Mouse (Mus musculus): ENCODE measurements around the gene Spin1. TPM values are rescaled to one million over a fixed set of nuclear protein-coding genes. Genes with fewer than 3 reads are reported as not detected.
"Not testable (repeated sequence)": the region's sequence is repeated elsewhere in the genome, so short reads cannot be mapped to it uniquely, and the experiment has no call there.

The Spin1 gene
- total RNA-seq (2021) = 10 to 100 TPM; 14.6 to 19.2 TPM
- long read RNA-seq, experiment 1, full-length matches to known transcripts = 16 of 26 reads
- long read RNA-seq, experiment 1, partial matches to known transcripts = 2 of 26 reads
- long read RNA-seq, experiment 1, other reads (novel, unspliced or antisense) = 8 of 26 reads
- long read RNA-seq, experiment 2, full-length matches to known transcripts = 20 of 28 reads
- long read RNA-seq, experiment 2, partial matches to known transcripts = 3 of 28 reads
- long read RNA-seq, experiment 2, other reads (novel, unspliced or antisense) = 5 of 28 reads

DNA sequence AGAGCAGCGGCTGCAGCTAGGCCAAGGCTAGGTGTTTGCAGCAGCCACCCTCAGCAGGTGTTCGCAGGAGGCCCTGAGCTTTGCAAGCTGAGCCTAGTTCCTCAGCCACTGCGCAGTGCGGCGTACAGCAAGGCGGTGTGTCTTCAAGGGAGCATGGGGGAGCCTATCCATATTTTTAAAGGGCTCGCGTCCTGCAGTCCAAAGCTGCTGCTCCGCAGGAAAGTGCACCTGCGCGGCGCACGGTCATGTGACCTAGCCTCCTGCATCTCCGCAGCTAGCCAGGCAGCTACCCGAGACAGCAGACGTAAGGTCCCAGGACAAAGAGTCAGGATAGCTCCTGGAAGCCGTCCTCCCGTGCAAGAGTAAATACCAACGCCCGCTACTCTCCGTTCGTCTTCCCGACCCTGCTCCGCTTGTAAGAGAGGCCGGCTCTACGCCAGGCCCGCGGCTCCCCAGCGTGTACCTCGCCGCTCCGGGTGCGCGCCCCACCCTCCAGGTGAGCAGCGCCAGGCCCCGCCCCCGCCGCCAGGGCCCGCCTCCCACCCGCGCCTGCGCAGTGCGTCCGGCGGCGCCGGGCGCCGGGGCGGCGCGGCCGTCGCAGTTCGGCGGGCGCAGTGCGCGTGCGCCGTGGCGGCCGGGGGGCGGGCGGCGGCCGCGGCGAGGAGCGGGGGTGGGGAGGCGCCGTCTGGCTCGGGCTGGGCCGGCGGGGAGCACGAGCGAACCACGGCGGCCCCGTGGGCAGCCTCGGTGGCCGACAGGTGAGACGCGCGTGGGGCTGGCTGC is at the start of gene Spin1:
Spin1 (plus strand) TSS at position 648 of the 783 bp plus-strand sequence.
- DNase-seq (ENCODE audit: low spot score) = peak; percentile 72

DNA sequence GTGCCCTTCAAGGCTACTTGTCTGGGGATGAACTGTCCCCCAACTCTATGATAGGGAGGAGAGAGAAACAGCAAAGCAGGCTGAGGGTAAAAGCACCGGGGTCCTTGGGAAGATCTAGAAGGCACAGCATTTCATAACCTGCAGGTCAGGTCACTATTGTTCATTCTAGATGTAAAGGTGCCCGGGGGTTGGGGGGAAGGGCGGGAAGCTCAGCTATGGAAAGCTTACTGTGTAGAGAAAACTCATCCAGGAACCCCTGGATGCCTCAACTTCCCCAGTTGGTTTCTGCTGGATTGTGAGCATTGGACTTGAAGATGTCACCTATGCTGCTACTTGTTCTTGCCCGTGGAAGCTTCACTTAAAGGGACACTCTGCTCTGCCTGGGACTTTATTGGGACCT is 49.7 kb upstream of the Spin1 start:
- no peak for DNase-seq (ENCODE audit: low spot score)

DNA sequence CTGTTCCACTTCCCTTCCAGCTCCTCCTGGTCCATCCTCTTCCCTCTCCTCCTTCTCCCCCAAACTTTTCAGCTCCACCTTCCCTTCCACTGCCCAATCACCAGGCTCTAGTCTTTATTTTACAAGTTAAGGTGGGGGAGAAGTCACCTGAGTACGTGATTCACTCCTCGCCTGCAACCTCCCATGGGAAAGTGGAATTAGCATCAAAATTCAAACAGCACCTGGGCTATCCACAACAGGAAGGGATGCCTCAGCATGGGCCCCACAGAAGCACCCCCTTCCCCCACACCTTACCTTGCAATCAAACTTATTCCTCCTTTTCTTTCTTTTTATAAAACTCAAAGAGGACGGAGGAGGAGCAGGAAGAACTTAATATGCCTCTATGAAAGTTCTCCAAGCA is 48.3 kb upstream of the Spin1 start:
- DNase-seq (ENCODE audit: low spot score) = no peak

DNA sequence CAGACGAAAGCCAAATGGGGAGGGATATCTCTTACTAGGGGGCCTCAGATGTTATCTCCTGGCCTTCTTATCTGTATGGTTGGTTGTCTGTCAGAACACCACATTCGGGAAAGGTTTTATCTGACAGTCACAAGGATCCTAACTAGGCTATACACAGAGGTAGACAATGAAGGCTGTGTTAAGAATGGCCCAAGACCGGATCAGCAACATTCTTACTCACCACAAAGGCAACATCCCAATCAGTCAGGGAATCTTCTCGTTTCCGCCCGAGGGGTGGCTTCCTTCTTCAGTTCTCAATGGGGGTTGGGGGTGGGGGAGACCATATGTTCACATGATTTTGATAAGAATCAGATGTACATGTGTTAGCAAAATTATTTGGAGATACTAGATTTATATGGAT is 37.7 kb upstream of the Spin1 start:
- DNase-seq (ENCODE audit: low spot score) = no peak

DNA sequence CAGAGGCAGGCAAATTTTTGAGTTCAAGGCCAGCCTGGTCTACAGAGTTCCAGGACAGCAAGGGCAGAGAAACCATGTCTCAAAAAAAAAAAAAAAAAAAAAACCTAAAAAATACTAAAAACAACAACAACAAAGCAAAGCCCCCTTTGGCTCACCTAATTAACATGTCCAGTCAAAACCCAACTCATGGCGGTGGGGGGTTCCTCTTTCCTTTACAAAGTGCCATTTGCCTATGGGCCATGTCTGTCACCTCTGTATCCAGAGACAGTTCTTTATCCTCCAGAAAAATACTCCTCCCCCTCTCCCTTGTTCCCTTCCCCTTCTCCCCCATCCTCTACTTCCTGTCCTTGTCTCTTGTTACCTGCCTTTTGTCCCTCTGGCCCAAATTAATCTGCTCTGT is 37.0 kb upstream of the Spin1 start:
- no peak for DNase-seq (ENCODE audit: low spot score)

DNA sequence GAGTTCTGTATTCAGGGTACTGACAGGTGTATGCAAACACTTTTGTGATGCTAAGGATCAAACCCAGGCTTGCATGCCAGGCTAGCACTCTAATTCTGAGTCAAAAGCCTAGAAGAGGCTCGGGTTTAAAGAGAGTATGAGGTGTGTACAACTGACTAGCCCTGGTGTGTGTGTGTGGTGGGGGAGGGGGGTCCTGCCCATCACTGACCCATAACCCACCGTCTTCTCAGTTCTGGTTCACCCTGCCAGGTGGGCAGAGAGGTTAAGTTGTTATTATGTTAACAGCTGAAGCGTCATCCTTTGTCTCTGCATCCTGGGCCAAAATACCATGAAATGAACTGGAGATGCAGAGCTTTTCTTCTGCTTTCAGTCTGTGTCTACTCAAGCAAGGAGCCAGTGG is 36.3 kb upstream of the Spin1 start:
- no peak for DNase-seq (ENCODE audit: low spot score)

DNA sequence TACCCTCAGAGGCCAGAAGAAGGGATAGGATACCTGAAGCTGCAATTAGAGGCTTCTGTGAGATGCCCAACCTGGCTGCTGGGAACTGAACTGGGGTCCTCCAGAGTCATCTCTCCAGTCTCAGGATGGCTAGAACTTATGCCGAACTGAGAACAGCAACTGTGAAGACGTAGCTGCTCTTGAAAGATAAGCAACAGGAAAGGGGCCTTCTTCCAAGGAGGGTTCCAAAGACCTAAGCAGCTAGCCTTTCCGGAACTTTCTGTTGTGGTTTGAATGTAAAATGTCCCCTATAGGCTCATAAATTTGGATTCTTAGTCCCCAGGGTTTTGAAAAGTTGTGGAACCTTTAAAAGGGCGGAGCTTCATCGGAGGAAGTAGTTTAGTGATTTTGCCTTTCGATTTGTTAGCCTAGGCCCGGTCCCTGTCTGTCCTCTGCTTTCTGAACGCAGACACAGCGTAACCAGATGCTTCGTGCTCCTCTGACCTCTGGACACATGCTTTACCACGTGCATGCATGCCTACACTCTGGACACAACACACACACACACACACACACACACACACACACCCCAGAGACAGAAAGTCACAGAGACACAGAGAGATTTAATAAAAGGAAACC is 29.5 kb upstream of the Spin1 start:
- no peak for DNase-seq (ENCODE audit: low spot score)

DNA sequence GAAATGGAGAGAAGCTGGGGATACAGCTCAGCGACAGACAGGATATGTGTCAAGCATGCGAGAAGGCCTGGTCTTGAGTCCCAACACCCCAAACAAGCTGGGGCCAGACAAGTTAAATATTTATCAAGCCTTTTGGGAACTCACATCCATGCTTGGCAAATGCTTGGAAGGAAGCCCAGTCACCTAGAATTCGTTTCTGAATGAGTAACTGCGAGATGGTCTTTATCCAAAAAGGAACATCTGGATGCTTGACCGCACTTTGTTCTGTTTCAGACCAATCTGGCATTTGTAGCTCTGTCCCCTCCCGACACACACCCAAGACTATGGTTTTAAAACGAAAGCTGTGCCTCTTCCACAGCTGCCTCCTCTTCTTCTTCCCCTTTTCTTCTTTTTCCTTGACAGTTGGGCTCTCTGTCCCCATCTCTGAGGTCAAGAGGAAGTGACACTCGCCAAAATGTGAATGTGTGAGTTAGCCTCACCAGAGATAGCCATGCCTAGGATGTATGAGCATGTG is 28.9 kb upstream of the Spin1 start:
- no peak for DNase-seq (ENCODE audit: low spot score)

DNA sequence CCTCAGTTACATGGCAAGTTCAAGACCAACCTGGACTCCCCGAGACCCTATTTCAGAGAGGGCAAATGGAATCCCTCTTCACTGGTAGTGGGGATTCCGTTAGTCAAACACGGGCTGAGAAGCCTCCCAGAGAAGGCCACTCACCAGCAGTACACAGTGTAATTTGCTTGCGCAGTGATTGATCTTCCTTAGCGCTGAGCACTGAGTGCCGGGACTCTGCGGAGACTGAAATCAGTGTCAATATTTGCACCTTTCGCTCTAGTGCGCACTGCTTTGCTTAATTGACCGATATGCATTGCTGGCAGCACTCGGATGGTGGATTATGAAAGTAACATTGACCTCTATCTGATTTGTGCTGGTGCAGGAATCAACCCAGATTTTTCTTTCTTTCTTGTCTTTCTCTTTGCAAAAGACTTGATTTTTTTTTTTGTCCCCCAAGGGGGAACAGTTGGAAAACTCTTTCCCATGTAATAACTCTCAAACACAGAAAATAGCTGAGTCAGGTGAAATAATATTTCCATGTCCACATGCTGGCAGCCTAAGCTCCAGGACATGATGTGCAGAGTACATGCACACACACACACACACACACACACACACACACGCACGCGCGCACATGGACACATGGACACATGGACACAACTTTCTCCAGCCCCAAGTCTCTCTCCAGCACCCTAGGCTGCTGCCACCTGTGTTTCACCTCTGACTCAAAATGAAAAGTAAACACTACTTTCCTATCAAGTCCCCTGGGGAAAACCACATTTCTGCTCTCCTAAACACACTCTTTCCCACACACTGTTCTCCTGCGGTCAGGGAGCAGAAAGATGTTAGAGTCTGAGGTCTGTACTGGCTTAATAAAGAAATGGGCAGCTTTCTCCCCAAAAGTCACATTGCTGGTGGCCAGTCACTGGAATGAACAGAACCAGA is 27.5 kb upstream of the Spin1 start:
- no peak for DNase-seq (ENCODE audit: low spot score)

DNA sequence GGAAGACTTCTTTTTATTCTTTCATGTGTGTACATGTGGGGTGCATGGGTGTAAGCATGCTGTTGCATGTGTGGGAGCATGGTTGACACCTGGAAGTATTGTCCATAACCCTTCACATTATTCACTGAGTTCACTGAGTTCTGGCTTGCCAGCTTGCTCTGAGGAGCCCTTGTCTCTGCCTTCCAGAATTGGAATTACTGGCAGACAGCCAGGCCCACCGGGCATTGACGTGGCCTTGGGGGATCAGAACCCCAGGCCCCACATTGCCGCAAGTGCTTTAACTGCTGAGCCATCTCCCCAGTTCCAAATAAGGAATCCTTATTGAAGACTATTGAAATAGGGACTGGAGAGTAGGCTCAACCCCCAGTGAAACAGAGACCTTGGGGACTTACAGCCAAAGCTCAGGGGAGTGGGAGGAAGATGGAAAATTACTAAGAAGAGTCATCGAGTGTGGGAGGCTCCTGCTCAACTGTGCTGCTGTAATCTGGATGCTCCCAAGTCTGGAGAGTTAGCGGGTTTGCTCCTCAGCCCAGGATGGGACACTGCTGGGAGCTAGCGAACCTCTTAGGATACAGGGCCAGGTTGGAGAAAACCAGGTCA is 26.5 kb upstream of the Spin1 start:
- no peak for DNase-seq (ENCODE audit: low spot score)

DNA sequence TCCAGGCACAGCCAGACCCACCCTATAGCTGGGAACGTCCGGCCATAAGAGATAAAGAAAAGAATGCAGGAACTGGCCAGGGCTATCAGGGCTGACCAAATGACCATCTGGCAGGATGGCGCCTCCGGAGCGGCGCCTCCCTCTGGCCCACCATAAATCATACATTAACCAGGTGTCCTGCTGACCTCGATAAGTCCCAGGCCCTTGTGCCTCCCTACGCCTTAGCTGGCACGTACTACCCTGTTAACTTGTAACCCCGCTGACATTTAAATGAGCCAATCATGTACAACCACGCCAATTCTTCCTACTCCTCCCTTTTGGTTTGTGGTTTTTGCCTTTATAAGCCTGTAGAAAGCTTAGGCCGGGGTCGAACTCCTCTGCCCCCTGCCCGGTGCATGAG is 24.5 kb upstream of the Spin1 start:
- DNase-seq (ENCODE audit: low spot score) = not testable (repeated sequence)

DNA sequence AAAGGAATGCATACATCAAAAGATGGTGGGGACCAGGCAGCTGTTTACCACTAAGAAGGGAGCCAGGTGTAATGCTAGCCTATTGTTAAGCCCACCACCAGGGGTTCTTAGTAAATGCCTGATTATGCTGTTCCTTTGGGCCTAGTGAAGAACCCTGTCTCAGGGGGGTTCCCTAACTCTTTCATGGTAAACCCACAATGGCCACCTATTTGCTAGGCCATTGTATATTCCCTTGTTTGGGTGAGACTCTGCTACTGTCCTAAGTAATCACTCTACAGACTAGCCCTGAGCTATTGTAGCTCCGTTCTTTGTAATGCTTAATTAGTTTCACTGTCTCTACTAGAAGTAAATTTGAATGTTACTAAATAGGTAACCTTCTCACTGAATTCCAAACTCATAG is 22.1 kb upstream of the Spin1 start:
- not testable (repeated sequence) for DNase-seq (ENCODE audit: low spot score)

DNA sequence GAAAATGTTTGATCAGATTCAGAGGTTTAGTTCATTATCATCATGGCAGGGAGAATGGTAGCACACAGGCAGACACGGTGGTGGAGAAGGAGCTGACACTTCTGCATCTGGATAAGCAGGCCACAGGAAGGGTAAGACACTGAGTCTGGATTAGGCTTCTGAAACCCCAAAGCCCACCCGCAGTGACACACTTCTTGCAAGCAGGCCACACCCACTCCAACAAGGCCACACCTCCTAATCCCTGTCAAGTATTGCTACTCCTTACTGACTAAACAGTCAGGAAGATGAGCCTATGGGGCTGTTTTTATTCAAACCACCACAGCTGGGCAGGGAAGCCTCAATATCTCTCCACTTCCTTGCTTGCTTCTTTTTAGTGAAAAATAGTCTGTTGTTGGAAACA is 19.9 kb upstream of the Spin1 start:
- no peak for DNase-seq (ENCODE audit: low spot score)

DNA sequence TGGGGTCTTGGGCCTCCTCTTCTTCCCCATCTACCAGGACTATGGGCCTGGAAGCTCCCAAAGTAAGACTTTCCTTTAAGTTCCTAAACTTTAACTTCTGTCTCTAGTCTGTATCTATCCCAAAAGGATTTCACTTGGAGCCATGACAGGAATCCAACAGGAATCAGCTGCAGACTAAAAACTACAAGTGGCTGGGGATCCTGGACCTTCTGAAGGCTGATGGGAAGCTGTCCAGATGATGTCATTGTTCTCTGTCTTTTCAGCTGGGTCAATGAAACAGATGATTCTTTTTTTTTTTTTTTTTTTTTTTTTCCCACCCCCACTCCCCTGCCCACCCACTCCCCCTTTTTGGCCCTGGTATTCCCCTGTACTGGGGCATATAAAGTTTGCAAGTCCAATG is 16.4 kb upstream of the Spin1 start:
- DNase-seq (ENCODE audit: low spot score) = peak; percentile 31

DNA sequence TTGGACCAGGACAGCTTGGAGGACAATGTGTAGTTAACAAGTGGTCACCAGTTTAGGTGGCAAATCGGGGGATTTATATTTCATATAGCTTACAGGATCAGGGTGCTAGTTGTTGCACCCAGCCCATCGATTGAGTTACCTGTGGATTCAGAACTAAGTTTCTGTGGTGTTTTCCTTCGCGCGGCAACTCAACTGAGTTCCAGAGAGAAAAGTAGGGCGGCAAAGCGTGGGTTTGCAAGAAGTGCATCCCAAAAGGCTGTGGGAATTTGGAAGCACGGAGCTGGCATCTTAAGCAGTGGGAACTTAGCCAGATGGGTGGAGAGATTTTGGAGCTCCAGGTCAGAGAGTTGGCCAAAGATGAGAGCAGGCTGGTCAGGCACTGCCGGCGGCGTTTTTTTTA is 14.7 kb upstream of the Spin1 start:
- no peak for DNase-seq (ENCODE audit: low spot score)

DNA sequence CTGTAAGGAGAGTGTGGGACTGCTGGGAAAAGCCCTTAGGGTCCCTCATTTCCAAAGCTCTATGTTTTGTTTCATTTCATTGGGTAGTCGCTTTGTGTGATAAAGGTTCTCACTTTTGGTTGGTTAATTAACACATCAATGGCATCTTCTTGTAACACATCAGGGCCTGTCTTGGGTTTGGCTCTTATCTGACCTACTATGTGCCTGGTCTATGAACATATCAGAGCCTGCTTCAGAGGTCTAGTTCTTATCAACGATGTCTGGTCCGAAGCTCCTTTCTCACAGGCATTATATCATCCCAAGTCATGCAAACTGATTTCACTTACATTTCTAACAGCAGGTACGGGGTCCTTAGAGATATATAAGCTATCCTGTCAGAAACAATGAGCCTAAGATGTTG is 13.4 kb upstream of the Spin1 start:
- DNase-seq (ENCODE audit: low spot score) = no peak

DNA sequence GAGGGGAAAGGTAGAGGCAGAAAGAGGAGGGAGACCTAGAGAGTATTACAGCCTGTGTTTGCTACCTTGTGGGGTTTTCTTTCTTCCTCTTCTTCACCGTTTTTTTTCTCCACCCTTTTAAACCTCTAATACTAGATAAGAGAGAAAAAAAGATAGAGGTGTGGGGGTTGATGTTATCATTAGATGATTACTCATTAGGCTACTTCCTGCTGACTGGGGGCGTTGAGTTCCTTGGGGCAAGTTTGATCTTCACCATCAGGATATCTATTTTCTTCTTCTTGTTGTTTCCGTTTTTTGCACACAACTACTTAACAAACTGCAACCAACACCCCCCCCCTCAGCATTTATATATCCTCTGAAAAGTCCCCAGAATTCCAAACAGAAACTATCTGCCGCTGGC is 12.5 kb upstream of the Spin1 start:
- no peak for DNase-seq (ENCODE audit: low spot score)

DNA sequence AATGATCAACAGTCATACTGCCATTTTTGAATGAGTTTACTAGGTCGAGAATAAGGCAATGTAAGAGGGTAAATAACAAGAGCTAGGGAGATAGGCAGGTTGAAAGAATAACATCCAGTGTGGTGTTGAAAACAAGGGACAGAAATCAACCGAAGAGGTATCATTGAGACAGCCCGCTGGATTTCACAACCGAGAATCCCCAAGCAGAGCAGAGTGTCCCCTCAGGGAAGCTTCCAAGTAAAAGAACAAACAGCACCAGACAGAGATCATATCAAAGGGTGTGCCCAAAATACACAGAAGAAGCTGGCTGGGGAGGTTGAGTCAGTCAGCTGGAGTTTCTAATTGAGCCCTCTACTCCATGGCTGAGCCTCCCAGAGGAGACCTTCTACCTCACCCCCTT is 11.6 kb upstream of the Spin1 start:
- no peak for DNase-seq (ENCODE audit: low spot score)

DNA sequence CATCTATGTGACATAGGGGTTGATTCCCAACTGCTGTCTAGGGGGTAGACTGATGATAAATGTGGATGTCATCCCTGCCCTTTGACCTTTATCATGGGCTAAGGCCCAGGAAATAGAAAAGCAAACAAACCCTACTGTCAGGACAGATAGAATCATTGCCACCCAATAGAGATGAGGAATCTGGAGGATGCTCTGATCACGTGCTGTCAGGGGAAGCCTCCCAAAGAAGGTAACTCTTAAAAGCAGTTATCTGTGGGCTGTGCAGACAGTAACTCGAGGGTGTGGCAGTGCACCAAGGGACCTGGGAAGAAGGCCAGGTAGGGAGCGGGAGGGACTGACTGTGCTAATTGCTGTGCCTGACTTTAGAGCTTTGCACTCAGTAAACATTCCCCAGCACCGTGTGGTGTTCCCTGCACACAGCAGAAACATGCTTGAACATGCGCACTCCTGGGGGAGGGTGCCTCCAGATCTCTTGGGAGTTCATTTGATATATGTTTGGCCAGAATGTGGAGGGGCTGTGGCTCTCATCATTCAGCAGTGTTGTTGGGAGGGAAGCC is 10.5 kb upstream of the Spin1 start:
- no peak for DNase-seq (ENCODE audit: low spot score)

DNA sequence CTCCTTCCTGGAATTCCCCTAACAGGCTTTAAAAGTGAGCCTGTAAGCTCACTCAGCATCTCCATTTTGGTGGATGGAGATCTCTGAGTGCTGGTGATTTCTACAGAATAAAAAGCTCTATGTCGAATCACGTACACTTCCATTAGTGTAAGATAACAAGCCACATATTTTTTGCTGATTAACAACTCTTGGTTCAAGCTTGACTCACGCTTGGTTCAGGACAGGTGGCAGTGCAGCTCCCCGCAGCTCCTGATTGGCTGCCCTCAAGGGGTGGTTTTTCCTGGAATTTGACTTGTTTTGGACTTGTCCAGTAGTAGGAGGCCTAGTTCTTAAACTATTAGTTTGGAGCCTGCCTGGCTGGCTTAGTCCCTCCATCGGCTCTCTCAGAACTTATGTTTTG is 7.2 kb upstream of the Spin1 start:
- no peak for DNase-seq (ENCODE audit: low spot score)
